Mouse (Mus musculus) forebrain, embryonic 14.5 days (tissue): ENCODE measurements at regions not wholly inside any gene's neighbourhood (a gene's known extent, or its start where the extent isn't known, plus 50 kb on each side); places are given as distances from the start of the nearest gene placed in this dataset.

ENCODE experiments used
- ATAC-seq: fragments of 200-750 bp; cut with Nextera tagmentation; 2 replicates; pipeline ENCODE4 v1.8.0; 2017; ENCODE audit warnings: mild to moderate bottlenecking, moderate library complexity
- DNase-seq: peaks from one replicate; pipeline ENCODE4 v3.0.0-alpha.2; 2015; ENCODE audit warnings: low spot score
- H3K27ac ChIP-seq: fragments of 300-500 bp; sonication (generic); 2 replicates; pipeline ENCODE4 v1.5.1; 2014; ENCODE audit warnings: low read depth, mild to moderate bottlenecking, control low read depth, low read length, moderate library complexity
- H3K27me3 ChIP-seq: fragments of 300-500 bp; sonication (generic); replicated peaks from 2 replicates; pipeline ENCODE4 v1.6.1; 2014; ENCODE audit warnings: low read length, control low read depth, mixed read lengths; ENCODE audit not compliant: control insufficient read depth, insufficient read depth
- H3K36me3 ChIP-seq: fragments of 300-500 bp; sonication (generic); 2 replicates; pipeline ENCODE4 v1.6.1; 2014; ENCODE audit warnings: low read length, control low read depth; ENCODE audit not compliant: control insufficient read depth, insufficient read depth
- H3K4me1 ChIP-seq: fragments of 300-500 bp; sonication (generic); 2 replicates; pipeline ENCODE4 v1.6.1; 2014; ENCODE audit warnings: antibody characterized with exemption, low read length, control low read depth; ENCODE audit not compliant: control insufficient read depth, insufficient read depth
- H3K4me2 ChIP-seq: fragments of 300-500 bp; sonication (generic); 2 replicates; pipeline ENCODE4 v1.6.1; 2014; ENCODE audit warnings: mild to moderate bottlenecking, control low read depth, low read length
- H3K4me3 ChIP-seq: fragments of 300-500 bp; sonication (generic); 2 replicates; pipeline ENCODE4 v1.5.1; 2014; ENCODE audit warnings: low read depth, low read length, control low read depth
- H3K9ac ChIP-seq: fragments of 300-500 bp; sonication (generic); 2 replicates; pipeline ENCODE4 v1.6.1; 2014; ENCODE audit warnings: mild to moderate bottlenecking, low read length, control low read depth, moderate library complexity
- H3K9me3 ChIP-seq: fragments of 300-500 bp; sonication (generic); replicated peaks from 2 replicates; pipeline ENCODE4 v1.6.1; 2016; ENCODE audit warnings: low read length, control low read depth, mixed read lengths; ENCODE audit not compliant: control insufficient read depth
- WGBS: fragments of 180-500 bp; shearing (Covaris S2); extraction: QIAGEN DNeasy Blood & Tissue Kit; methylation state at CpG from one replicate; pipeline ENCODE4 v1.1.7; 2014; 5-methylcytosine and 5-hydroxymethylcytosine counted together

- no peak overlapping the region for H3K9ac ChIP-seq
- no peaks in the 10 kb centered on the region for H3K9me3 ChIP-seq
- WGBS = 36% methylated on average over 1 of the region's 1 CpGs
- H3K4me1 ChIP-seq = no peaks in the 10 kb centered on the region
- DNase-seq = no peak
- H3K36me3 ChIP-seq = no peaks in the 10 kb centered on the region
- H3K27me3 ChIP-seq = 0 out of 2 replicates have a peak, but pooled peaks cover 2% of the 10 kb centered on the region
- no peak overlapping the region for H3K27ac ChIP-seq
- ATAC-seq = no peak
- H3K4me2 ChIP-seq = no peak overlapping the region
- no peak overlapping the region for H3K4me3 ChIP-seq
Measured at GRCm38 (mm10) chr19:59852011-59852738, 91.3 kb downstream of the Rab11fip2 start.
